Mouse (Mus musculus): ENCODE data around the gene Cc2d2a. TPM values are rescaled to one million over a fixed set of nuclear protein-coding genes. Genes with fewer than 3 reads are reported as not detected.

The Cc2d2a gene
- total and polyA plus RNA-seq, 3 experiments = not detected

- Histone ChIP-seq H3K27me3 (ENCODE audit: control insufficient read depth in 1 of 2, insufficient read depth in 2 of 2, low read length in 2 of 2) (no peaks in the 10 kb centered on the region), H3K9ac (ENCODE audit: control insufficient read depth, low read depth, low read length, poor library complexity, severe bottlenecking) (no peak overlapping the region), H3K9me3 (replicated peaks; ENCODE audit: insufficient read depth, low read length) (no peaks in the 10 kb centered on the region), H3K27ac (ENCODE audit: control insufficient read depth, low read depth, low read length) (no peak overlapping the region), H3K4me1 (ENCODE audit: control insufficient read depth in 1 of 2, insufficient read depth in 2 of 2, low read length in 2 of 2) (no peaks in the 10 kb centered on the region), H3K79me2 (ENCODE audit: control insufficient read depth, insufficient read depth, low read length, poor library complexity) (no peaks in the 10 kb centered on the region), H3K4me3 (ENCODE audit: control insufficient read depth in 1 of 2, insufficient read depth in 1 of 2, low read depth in 2 of 2, low read length in 2 of 2) (no peak overlapping the region), H3K36me3 (ENCODE audit: control insufficient read depth in 1 of 2, insufficient read depth in 2 of 2, low read length in 2 of 2) (no peaks in the 10 kb centered on the region)
- DNase-seq (ENCODE audit: low read depth, low spot score) = no peak
- TF ChIP-seq ZKSCAN1 (IDR thresholded peaks at IDR 0.05; ENCODE audit: low read depth, low read length) = no peak
- TF ChIP-seq MYC (IDR thresholded peaks at IDR 0.05; ENCODE audit: low read depth, low read length) = no peak
- no peak for TF ChIP-seq ZNF384 (IDR thresholded peaks at IDR 0.05; ENCODE audit: low read depth, low read length)
- no peak for TF ChIP-seq USF2 (IDR thresholded peaks at IDR 0.05; ENCODE audit: borderline replicate concordance in 1 of 2, insufficient read depth in 1 of 2, low read depth in 1 of 2, low read length in 2 of 2)
- no peak for TF ChIP-seq BHLHE40 (IDR thresholded peaks at IDR 0.05; ENCODE audit: borderline replicate concordance, low read depth, low read length)
- no peak for TF ChIP-seq GABPA (IDR thresholded peaks at IDR 0.05; ENCODE audit: low read depth, low read length)
- TF ChIP-seq CHD2 (IDR thresholded peaks at IDR 0.05; ENCODE audit: low read length) = no peak
- TF ChIP-seq TBP (IDR thresholded peaks at IDR 0.05; ENCODE audit: low read depth, low read length) = no peak
- no peak for TF ChIP-seq E2F4 (IDR thresholded peaks at IDR 0.05; ENCODE audit: borderline replicate concordance, low read depth, low read length)
Observed at GRCm38 (mm10) chr5:43692489-43692888, 30.3 kb downstream of the Cc2d2a start.

GRCm38 (mm10) chr5:43697133-43697532 is 35.0 kb downstream of the Cc2d2a start:
- 0 out of 4 replicates have a peak, but pooled peaks cover 0 to 2% of the 10 kb centered on the region in 2 experiments for H3K27me3 ChIP-seq (ENCODE audit: control insufficient read depth in 1 of 2, insufficient read depth in 2 of 2, low read length in 2 of 2)
- H3K9ac ChIP-seq (ENCODE audit: control insufficient read depth, low read depth, low read length, poor library complexity, severe bottlenecking) = no peak overlapping the region
- H3K4me1 ChIP-seq (ENCODE audit: control insufficient read depth in 1 of 2, insufficient read depth in 2 of 2, low read length in 2 of 2) = no peaks in the 10 kb centered on the region
- H3K27ac ChIP-seq (ENCODE audit: control insufficient read depth, low read depth, low read length) = no peak overlapping the region
- H3K79me2 ChIP-seq (ENCODE audit: control insufficient read depth, insufficient read depth, low read length, poor library complexity) = no peaks in the 10 kb centered on the region
- DNase-seq (ENCODE audit: low read depth, low spot score) = no peak
- TF ChIP-seq ZKSCAN1 (IDR thresholded peaks at IDR 0.05; ENCODE audit: low read depth, low read length) (no peak), CHD2 (IDR thresholded peaks at IDR 0.05; ENCODE audit: low read length) (no peak), KAT2A (conservative IDR thresholded peaks at IDR 0.05; ENCODE audit: low read depth, low read length) (no peak), SIN3A (IDR thresholded peaks at IDR 0.05; ENCODE audit: low read length) (no peak), ZMIZ1 (IDR thresholded peaks at IDR 0.05; ENCODE audit: low read depth, low read length) (no peak), TCF12 (IDR thresholded peaks at IDR 0.05; ENCODE audit: low read depth, low read length) (no peak), USF2 (IDR thresholded peaks at IDR 0.05; ENCODE audit: borderline replicate concordance in 1 of 2, insufficient read depth in 1 of 2, low read depth in 1 of 2, low read length in 2 of 2) (no peak), CTCF (IDR thresholded peaks at IDR 0.05 in 2 of 3, conservative IDR thresholded peaks at IDR 0.05 in 1 of 3; ENCODE audit: control insufficient read depth in 1 of 3, insufficient read depth in 1 of 3, low read depth in 2 of 3, low read length in 3 of 3, poor library complexity in 1 of 3, severe bottlenecking in 1 of 3) (no peak), POLR2A (IDR thresholded peaks at IDR 0.05; ENCODE audit: control insufficient read depth in 1 of 2, insufficient read depth in 1 of 2, low read depth in 1 of 2, low read length in 2 of 2, poor library complexity in 1 of 2) (no peak), MAFK (IDR thresholded peaks at IDR 0.05; ENCODE audit: borderline replicate concordance, low read depth, low read length) (no peak), ETS1 (IDR thresholded peaks at IDR 0.05; ENCODE audit: low read depth, low read length) (no peak), ZC3H11A (IDR thresholded peaks at IDR 0.05; ENCODE audit: low read depth, low read length) (no peak), MXI1 (IDR thresholded peaks at IDR 0.05; ENCODE audit: low read depth, low read length) (no peak), USF1 (IDR thresholded peaks at IDR 0.05; ENCODE audit: low read depth, low read length) (no peak), POLR2AphosphoS2 (IDR thresholded peaks at IDR 0.05; ENCODE audit: low read length) (no peak), NELFE (IDR thresholded peaks at IDR 0.05; ENCODE audit: low read depth, low read length) (no peak)
- no peaks in the 10 kb centered on the region for H3K9me3 ChIP-seq (replicated peaks; ENCODE audit: insufficient read depth, low read length)
- H3K36me3 ChIP-seq (ENCODE audit: control insufficient read depth in 1 of 2, insufficient read depth in 2 of 2, low read length in 2 of 2) = no peaks in the 10 kb centered on the region
- no peak overlapping the region for H3K4me3 ChIP-seq (ENCODE audit: control insufficient read depth in 1 of 2, insufficient read depth in 1 of 2, low read depth in 2 of 2, low read length in 2 of 2)
